Mouse (Mus musculus) skeletal muscle tissue, adult 2 months (tissue): ENCODE measurements around the gene Hacd1.

Source experiments
- DNase-seq: peaks from one replicate; pipeline ENCODE4 v3.0.0-alpha.2; 2012; ENCODE audit warnings: low read depth, low spot score

Hacd1 gene

DNA sequence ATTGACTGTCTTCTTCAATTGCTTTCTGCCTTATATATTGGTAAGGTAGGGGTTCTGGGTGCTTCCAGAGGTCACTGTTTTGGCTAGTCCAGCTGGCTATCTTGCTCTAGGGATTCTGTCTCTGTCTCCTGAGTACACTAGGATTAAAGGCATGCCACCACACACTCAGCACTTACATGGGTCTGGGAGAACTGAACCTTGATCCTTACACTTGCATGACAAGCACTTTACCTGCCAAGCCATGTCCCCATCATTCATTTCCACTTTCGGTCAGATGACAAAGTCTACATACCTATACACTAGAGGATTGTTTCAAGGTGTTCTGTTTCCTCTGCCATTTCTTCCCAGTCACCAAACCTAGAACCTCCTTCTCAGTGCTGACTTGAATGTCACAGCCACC lies 50.8 kb downstream of the Hacd1 start:
- no peak for DNase-seq

DNA sequence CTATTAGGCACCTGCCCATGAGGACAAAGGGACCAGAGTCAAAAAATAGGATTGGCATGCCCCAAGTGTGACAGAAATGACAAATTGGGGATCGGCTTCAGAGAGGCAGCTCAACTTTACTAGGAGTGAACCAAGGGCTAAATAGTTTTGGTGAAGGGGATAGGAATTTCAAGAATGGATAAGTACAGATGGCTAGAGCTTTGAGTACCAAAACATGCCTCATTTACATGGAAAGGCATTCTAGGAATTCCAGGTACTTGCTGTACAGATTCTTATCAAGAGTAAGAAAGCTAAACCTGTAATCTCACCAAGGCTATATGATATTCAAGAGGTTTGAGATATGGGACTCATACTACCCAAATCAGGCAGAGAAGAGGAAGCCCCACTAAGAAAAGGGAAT lies 95.8 kb downstream of the Hacd1 start:
- no peak for DNase-seq

DNA sequence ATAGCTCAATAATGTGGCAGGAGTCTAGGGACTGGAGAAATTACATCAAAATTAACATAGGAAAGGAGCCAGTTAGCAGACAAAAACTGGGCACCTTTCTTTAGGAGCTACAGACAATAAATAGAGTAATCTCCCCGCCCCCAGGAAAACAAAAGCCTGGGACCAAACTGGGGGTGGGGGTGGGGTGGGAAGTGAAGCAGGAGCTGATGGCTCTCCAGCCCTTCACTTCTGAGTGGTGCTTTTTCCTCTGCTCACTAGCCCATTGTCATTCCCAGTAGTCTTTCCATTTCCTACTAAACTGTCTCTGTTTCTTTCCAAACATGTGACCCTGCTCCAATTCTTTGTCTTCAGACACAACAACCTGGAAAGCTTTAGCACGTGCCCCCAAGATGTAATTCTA lies 99.5 kb downstream of the Hacd1 start:
- no peak for DNase-seq

DNA sequence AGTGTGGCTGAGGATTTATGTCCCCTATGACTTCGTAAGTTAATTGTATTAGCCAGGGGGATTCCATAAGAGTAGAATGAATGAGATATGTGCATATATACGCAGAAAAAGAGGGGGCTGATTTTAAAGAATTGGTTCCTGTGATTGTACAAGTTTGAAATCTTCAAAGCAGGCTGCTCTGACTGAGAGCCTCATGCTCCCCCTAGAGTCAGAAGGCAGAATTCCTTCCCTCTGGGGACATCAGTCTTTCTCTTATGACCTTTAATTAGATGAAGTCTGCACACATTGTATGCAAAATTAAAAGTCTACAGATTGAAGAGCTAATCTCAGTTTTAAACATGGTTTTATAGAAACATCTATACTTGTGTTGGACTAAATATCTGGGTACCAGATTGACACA lies 117.8 kb downstream of the Hacd1 start:
- DNase-seq, result no peak

DNA sequence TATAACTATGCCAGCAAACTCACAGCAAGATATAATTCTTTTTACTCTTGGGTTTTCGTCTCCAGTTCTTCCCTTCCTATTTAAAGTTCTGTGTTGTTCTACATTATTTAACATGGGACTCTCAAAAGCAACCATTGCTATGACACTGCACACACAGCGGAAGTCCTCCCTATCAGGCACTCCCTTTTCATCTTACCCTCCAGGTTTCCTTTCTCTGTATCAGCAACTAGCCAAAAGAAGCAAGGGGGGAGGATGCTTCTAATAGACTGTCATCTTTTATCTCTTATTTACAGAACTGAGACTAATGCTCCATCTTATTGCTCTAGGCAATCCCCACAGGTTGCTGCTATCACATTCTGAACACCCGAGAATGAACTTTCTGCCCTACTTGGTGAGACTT lies 120.6 kb downstream of the Hacd1 start:
- no peak for DNase-seq

DNA sequence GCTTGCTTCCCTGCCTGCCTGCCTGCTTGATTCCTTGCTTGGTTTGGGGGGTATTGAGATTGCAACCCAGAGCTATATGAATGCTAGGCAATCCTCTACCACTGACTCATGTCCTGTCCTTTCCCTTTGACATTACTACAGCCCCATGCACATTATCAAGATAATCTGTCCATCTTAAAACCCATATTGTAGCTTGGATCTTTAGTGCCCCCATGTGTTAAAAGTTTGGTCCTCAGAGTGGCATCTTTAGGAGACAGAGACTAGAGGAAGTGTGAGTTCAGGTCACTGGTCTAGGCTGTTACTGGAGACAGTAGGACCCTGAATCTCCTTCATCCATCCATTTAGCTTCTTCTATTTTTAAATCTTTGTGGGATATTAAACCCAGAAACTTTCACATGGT lies 123.7 kb downstream of the Hacd1 start:
- no peak for DNase-seq

DNA sequence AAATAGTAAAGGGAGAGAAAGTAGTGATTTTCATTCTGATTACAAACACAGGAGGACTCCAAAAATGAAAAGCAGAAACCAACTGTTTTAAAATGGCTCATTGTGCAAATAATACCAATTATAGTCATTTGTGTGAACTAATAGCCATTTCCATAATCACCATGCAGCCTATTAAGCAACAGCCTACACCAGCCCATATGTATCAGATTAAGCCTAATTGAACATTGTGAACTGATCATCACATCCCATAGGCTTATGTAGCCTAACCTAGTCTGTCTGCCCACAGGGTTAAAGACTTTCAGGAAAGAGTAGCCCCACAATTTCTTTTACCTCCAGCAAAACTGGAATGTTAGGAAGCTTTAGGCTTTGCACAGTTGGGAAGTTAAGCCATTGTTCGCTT lies 125.2 kb downstream of the Hacd1 start:
- no peak for DNase-seq

DNA sequence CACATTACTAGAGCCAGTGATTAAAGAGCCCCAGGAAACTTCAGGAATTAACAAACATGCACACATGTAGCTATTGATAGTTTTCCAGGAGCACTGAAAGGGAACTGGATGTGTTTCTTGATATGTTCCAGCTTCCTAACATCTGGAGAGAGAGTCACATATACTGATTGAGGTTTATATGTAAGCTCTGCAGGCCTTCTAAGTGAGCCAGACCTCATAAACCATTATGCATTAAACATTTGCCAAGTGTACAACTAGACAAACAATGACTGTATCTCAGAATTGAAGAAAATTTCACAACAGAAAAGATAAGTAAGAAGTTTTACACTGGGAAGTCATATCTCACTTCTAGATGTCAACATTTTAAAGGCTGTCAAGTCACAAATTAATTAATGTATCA lies 167.4 kb downstream of the Hacd1 start:
- no peak for DNase-seq

DNA sequence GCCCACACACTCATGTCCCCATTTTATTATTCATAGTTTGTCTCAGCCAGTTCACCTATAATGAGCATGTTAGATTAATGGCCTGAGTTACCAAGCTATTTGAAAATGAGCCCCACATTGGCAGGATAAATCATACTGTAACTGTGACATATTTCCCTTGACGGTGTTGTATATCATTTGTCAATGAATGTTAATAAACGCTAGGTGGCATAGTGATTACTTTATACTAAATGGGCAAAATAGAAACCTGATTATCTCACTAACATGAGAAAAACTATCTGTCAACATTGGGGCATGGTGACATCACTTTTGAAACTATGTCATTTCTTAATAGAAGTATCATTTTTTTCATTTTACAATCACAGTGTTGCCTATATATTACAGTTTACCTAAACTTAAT lies 198.5 kb downstream of the Hacd1 start:
- no peak for DNase-seq

DNA sequence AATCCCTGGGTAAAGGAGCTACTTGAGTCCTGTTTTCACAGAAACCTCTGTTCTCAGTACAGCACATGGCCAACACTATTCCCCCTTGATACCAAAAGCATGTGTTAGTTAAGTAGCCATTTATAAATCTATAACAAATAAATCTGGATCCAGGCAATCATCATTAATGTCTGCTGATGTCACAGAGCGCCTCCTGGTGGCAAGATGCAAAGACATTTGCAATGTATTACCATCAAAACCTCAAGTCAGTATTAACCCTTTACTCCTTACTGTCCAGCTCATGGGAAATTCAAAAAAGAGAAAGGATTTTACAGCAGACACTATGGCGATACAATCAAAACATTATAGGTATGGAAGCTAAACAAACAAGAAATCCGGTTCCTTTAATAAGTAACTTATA lies 200.4 kb downstream of the Hacd1 start:
- DNase-seq, result no peak

DNA sequence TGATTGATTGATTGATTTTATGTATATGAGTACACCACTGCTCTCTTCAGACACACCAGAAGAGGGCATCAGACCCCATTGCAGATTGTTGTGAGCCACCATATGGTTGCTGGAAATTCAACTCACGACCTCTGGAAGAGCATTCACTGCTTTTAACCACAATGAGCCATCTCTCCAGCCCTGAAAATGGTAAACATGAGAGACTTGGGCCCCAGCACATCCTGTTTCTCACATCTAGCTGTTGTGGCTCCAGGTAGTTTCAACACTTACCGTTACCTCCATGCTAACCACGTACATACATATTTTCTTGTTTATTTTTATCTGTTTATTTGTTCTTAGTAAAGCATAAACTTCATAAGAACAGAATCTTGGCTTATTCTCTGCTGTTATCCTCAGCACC lies 219.6 kb downstream of the Hacd1 start:
- DNase-seq, result no peak

DNA sequence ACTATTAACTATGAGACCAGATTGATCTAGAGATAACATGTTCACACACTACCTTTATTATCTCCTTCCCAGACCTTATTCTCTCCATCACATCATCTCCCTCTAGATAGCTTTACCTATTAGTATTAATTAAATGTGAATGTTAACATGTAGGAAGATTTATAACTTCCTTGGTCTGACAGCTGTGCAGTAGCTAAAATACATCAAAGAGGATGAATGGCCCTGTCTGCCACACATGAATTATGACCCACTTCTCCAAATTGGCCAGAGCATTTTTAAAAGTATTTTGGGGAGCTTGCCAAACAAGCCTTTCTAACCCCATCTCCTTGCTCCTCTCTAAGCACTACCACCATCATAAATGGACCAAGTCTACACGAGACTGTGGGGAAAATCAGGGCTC lies 220.9 kb downstream of the Hacd1 start:
- no peak for DNase-seq

DNA sequence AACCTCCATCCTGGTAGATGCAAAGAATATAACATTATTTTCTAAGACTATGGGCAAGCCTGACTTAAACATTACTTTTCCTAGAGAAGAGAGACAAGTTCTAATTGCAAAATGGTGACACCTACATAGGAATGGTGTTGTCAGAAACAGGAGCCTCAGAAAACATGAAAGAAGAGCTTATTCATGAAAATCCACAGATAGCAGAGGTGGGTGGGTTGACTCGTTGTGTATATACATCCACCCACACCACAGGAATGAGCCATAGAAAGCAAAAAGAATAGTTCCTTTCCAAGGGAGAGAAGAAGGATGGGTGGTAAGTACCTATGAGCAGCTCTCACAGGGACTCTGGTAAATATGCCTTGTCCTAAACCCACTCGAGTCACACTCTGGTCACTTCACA lies 239.3 kb downstream of the Hacd1 start:
- no peak for DNase-seq

DNA sequence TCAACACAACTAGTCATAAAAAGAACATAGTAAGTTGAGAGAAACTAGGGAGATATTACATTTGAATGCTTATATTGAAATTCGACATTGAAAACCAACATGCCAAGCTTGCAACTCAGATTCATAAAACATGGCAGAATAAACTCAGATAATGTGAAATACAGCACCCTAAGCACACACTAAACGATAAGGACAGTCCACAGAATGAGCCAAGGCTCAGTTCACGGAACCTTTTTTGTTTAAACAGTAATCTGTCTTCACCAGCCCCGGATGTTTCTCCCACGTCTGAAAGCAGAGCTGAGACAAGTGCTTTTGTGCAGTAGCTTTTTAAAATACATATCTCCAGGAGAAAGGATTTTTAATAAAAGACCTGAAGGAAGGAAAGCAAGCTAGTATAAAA lies 247.3 kb downstream of the Hacd1 start:
- no peak for DNase-seq

DNA sequence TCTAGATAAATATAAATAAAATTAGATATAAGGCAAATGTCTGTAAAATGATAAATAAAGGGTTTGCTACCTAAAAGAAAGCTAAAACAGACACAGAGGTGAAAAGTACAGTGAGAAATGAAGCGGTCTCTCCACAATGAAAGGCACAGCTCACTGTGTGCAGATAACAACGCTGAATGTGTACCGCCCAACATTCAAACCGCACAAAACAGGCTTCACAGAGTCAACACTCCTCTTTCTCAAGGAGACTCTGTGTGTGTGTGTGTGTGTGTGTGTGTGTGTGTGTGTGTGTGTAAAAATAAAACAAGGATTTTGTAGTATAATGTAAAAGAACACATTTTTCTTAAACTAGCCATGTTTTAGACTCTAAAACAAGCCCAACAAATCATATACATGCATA lies 247.9 kb downstream of the Hacd1 start:
- DNase-seq, result no peak

DNA sequence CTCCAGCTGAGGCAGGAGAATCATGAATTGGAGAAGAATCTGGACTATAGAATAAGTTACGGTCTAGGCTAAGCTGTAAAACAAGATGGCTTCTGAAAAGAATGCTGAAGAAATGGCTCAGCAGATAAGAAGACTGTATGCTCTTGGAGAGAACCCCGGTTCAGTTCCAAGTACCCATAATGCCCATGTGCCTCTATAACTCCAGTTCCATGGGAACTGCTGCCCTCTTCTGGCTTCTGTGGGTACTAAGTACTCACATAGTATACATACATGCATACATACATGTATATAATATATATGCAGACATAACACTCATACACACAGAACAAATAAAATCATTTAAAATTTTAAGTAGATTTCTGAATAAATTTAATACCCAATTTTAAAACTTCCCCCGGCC lies 249.8 kb downstream of the Hacd1 start:
- DNase-seq, result no peak

DNA sequence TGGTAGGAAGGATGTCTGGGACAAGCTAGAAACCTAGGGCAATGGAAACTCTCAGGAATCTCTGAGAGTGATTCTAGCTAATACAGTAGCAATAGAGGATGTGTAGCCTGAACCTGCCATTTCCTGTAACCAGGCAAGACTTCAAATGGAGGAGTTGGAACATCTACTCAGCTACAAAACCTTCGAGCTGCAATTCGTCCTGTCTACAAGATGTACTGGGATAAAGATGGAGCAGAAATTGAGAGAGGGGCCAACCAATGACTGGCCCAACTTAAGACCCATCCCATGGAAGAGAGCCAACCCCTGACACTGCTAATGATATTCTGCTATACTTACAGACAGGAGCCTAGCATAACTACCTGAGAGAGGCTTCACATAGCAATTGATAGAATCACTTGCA lies 255.3 kb downstream of the Hacd1 start:
- no peak for DNase-seq
